Mouse (Mus musculus) neural tube, embryonic 14.5 days (tissue): ENCODE measurements around the gene Dpp9. TPM values are rescaled to one million over a fixed set of nuclear protein-coding genes. Genes with fewer than 3 reads are reported as not detected.

Experiments
- ATAC-seq: fragments of 200-750 bp; cut with Nextera tagmentation; 2 replicates; pipeline ENCODE4 v1.8.0; 2017; ENCODE audit warnings: low read depth, mild to moderate bottlenecking, moderate TSS enrichment, moderate library complexity
- H3K27ac ChIP-seq: fragments of 300-500 bp; sonication (generic); 2 replicates; pipeline ENCODE4 v1.5.1; 2014; ENCODE audit warnings: low read depth, mild to moderate bottlenecking, control low read depth, low read length, moderate library complexity, mixed read lengths
- H3K27me3 ChIP-seq: fragments of 300-500 bp; sonication (generic); 2 replicates; pipeline ENCODE4 v1.6.1; 2014; ENCODE audit warnings: low read length; ENCODE audit not compliant: control insufficient read depth, insufficient read depth
- H3K36me3 ChIP-seq: fragments of 300-500 bp; sonication (generic); 2 replicates; pipeline ENCODE4 v1.6.1; 2014; ENCODE audit warnings: low read length, mixed read lengths; ENCODE audit not compliant: control insufficient read depth, insufficient read depth
- H3K4me1 ChIP-seq: fragments of 300-500 bp; sonication (generic); 2 replicates; pipeline ENCODE4 v1.6.1; 2014; ENCODE audit warnings: low read length; ENCODE audit not compliant: control insufficient read depth, insufficient read depth
- H3K4me2 ChIP-seq: fragments of 300-500 bp; sonication (generic); 2 replicates; pipeline ENCODE4 v1.6.1; 2014; ENCODE audit warnings: mild to moderate bottlenecking, low read depth, low read length, control low read depth
- H3K4me3 ChIP-seq: fragments of 300-500 bp; sonication (generic); 2 replicates; pipeline ENCODE4 v1.5.1; 2014; ENCODE audit warnings: low read depth, low read length, control low read depth, mixed read lengths
- H3K9ac ChIP-seq: fragments of 300-500 bp; sonication (generic); replicated peaks from 2 replicates; pipeline ENCODE4 v1.6.1; 2014; ENCODE audit warnings: low read depth, mild to moderate bottlenecking, control low read depth, low read length, mixed read lengths
- H3K9me3 ChIP-seq: fragments of 300-500 bp; sonication (generic); 2 replicates; pipeline ENCODE4 v1.6.1; 2016; ENCODE audit warnings: low read length; ENCODE audit not compliant: control insufficient read depth
- WGBS: fragments of 180-500 bp; shearing (Covaris S2); extraction: QIAGEN DNeasy Blood & Tissue Kit; methylation state at CpG from one replicate; pipeline ENCODE4 v1.1.7; 2014; 5-methylcytosine and 5-hydroxymethylcytosine counted together
- polyA plus RNA-seq: library from polyadenylated mRNA; unstranded; fragments of >200 nt; fragmentation: Nextera tagmentation; extraction: Ambion mirVana; gene quantifications from 2 replicates; pipeline ENCODE4 v1.2.1, GENCODE M21; 2014

The Dpp9 gene
- polyA plus RNA-seq, 1 experiment from 2014 or later: 21.0 TPM

GRCm38 (mm10) chr17:56162231-56162774 lies 56.4 kb downstream of the Dpp9 start, which contains the start of gene Tnfaip8l1:
Gene Tnfaip8l1 (plus strand): TSS chr17:56162477.
- peaks cover 10% of the 10 kb centered on the region for H3K4me1 ChIP-seq
- peaks cover 3% of the 10 kb centered on the region; the same call in 1 of the 2 replicates for H3K27me3 ChIP-seq
- H3K4me3 ChIP-seq: peak within 1 kb of the TSS; percentile 40
- peak within 1 kb of the TSS; percentile 68 for H3K4me2 ChIP-seq
- peak; percentile 97 for ATAC-seq
- H3K9ac ChIP-seq: peak within 1 kb of the TSS; percentile 56
- WGBS: 1% methylated on average over 30 of the region's 30 CpGs
- no peaks in the 10 kb centered on the region for H3K9me3 ChIP-seq
- 0 out of 2 replicates have a peak within 1 kb of the TSS, but pooled peaks have one; percentile 39 for H3K27ac ChIP-seq
- no peaks in the 10 kb centered on the region for H3K36me3 ChIP-seq

- Histone ChIP-seq H3K36me3 (no peaks in the 10 kb centered on the region), H3K27me3 (peaks cover 3% of the 10 kb centered on the region; the same call in 1 of the 2 replicates), H3K27ac (no peak overlapping the region), H3K9ac (no peak overlapping the region), H3K4me1 (peaks cover 10% of the 10 kb centered on the region), H3K4me3 (no peak overlapping the region), H3K4me2 (no peak overlapping the region), H3K9me3 (no peaks in the 10 kb centered on the region)
- WGBS: 4% methylated on average over 9 of the region's 9 CpGs
- no peak for ATAC-seq
Measured at GRCm38 (mm10) chr17:56159729-56160128, 59.0 kb downstream of the Dpp9 start.

- Histone ChIP-seq H3K9ac (no peak overlapping the region), H3K4me1 (0 out of 2 replicates have a peak, but pooled peaks cover 6% of the 10 kb centered on the region)
- ATAC-seq: peak; percentile 64; the same call in 1 of the 2 replicates
Measured at GRCm38 (mm10) chr17:56153643-56154042, 65.1 kb downstream of the Dpp9 start.

GRCm38 (mm10) chr17:56149897-56150296 lies 68.8 kb downstream of the Dpp9 start:
- H3K9ac ChIP-seq: no peak overlapping the region
- WGBS: 37% methylated on average over 2 of the region's 2 CpGs
- H3K27me3 ChIP-seq: peaks cover 10% of the 10 kb centered on the region; the same call in 1 of the 2 replicates

More at GRCm38 (mm10) chr17:56153643-56154042, 65.1 kb downstream of the Dpp9 start:
- Histone ChIP-seq H3K27ac (no peak overlapping the region; the same call in 1 of the 2 replicates), H3K4me3 (no peak overlapping the region), H3K4me2 (no peak overlapping the region), H3K27me3 (peaks cover 12% of the 10 kb centered on the region; the same call in 1 of the 2 replicates), H3K36me3 (no peaks in the 10 kb centered on the region), H3K9me3 (no peaks in the 10 kb centered on the region)
- 14% methylated on average over 9 of the region's 9 CpGs for WGBS

GRCm38 (mm10) chr17:56148790-56149618 lies 69.7 kb downstream of the Dpp9 start:
- H3K27me3 ChIP-seq: 0 out of 2 replicates have a peak, but pooled peaks cover 10% of the 10 kb centered on the region

More at GRCm38 (mm10) chr17:56149897-56150296, 68.8 kb downstream of the Dpp9 start:
- no peak overlapping the region for H3K4me2 ChIP-seq
- no peak overlapping the region for H3K4me3 ChIP-seq
- no peak for ATAC-seq
- no peaks in the 10 kb centered on the region for H3K36me3 ChIP-seq
- 0 out of 2 replicates have a peak, but pooled peaks cover 6% of the 10 kb centered on the region for H3K4me1 ChIP-seq
- H3K27ac ChIP-seq: no peak overlapping the region
- H3K9me3 ChIP-seq: no peaks in the 10 kb centered on the region

GRCm38 (mm10) chr17:56148280-56148679 lies 70.4 kb downstream of the Dpp9 start:
- Histone ChIP-seq H3K36me3 (no peaks in the 10 kb centered on the region), H3K27ac (no peak overlapping the region), H3K4me3 (peak overlapping the region; percentile 31; the same call in 1 of the 2 replicates), H3K4me1 (0 out of 2 replicates have a peak, but pooled peaks cover 6% of the 10 kb centered on the region), H3K9me3 (no peaks in the 10 kb centered on the region), H3K9ac (no peak overlapping the region), H3K4me2 (peak overlapping the region; percentile 76), H3K27me3 (0 out of 2 replicates have a peak, but pooled peaks cover 10% of the 10 kb centered on the region)
- ATAC-seq: no peak
- WGBS: 20% methylated on average over 9 of the region's 9 CpGs

More at GRCm38 (mm10) chr17:56148790-56149618, 69.7 kb downstream of the Dpp9 start:
- Histone ChIP-seq H3K36me3 (no peaks in the 10 kb centered on the region), H3K27ac (no peak overlapping the region), H3K9ac (peak overlapping the region; percentile 54), H3K4me3 (peak overlapping the region; percentile 31), H3K4me1 (0 out of 2 replicates have a peak, but pooled peaks cover 6% of the 10 kb centered on the region), H3K4me2 (peak overlapping the region; percentile 76), H3K9me3 (no peaks in the 10 kb centered on the region)
- whole genome bisulfite sequencing: under 1% methylated on average over 29 of the region's 30 CpGs
- peak; percentile 39 for ATAC-seq

- Histone ChIP-seq H3K9ac (no peak overlapping the region), H3K4me2 (no peak overlapping the region), H3K4me1 (0 out of 2 replicates have a peak, but pooled peaks cover 7% of the 10 kb centered on the region), H3K4me3 (no peak overlapping the region), H3K27me3 (0 out of 2 replicates have a peak, but pooled peaks cover 10% of the 10 kb centered on the region), H3K36me3 (no peaks in the 10 kb centered on the region), H3K9me3 (no peaks in the 10 kb centered on the region), H3K27ac (no peak overlapping the region)
- no peak for ATAC-seq
- WGBS: 56% methylated on average over 12 of the region's 12 CpGs
Measured at GRCm38 (mm10) chr17:56147420-56147819, 71.3 kb downstream of the Dpp9 start.

- Histone ChIP-seq H3K27ac (no peak overlapping the region), H3K36me3 (no peaks in the 10 kb centered on the region), H3K4me1 (peaks cover 17% of the 10 kb centered on the region; the same call in 1 of the 2 replicates), H3K4me3 (no peak overlapping the region), H3K9me3 (no peaks in the 10 kb centered on the region), H3K27me3 (0 out of 2 replicates have a peak, but pooled peaks cover 10% of the 10 kb centered on the region), H3K4me2 (no peak overlapping the region), H3K9ac (no peak overlapping the region)
- no peak for ATAC-seq
- 19% methylated on average over 9 of the region's 9 CpGs for WGBS
Measured at GRCm38 (mm10) chr17:56146131-56146530, 72.6 kb downstream of the Dpp9 start.
